23 mouse cellular contexts compared by ENCODE assay signal in genomic region chr10:58226357-58226756, GRCm38 (mm10). TPM values are rescaled to one million over a fixed set of nuclear protein-coding genes. Genes with fewer than 3 reads are reported as not detected.
DNase-seq lines count a peak whose midpoint lies in the region; ATAC-seq and TF ChIP-seq lines count a peak whose summit lies in the region.
"Not testable (repeated sequence)": the region's sequence is repeated elsewhere in the genome, so short reads cannot be mapped to it uniquely, and the experiment has no call there.
"Had no signal": no experiment of that assay in that cellular context is flagged by ENCODE, and none has a peak within 500 bp of the region (broad histone marks: within the 10 kb centered on the region; RNA-seq: fewer than 3 reads in every experiment).

No protein-coding gene starts in this region.

- not testable (repeated sequence) for H3K36me3 ChIP-seq in CH12.LX (replicated peaks in 1 of 2; ENCODE audit: control insufficient read depth in 1 of 2, insufficient read depth in 1 of 2, low read length in 1 of 2); embryonic facial prominence, embryonic 11.5 days (replicated peaks; ENCODE audit: control insufficient read depth, insufficient read depth, low read depth, low read length); heart, postnatal 0 days (replicated peaks; ENCODE audit: control insufficient read depth, insufficient read depth, low read length); limb, embryonic 11.5 days (ENCODE audit: control insufficient read depth, insufficient read depth, low read length)

- not testable (repeated sequence) for H3K4me1 ChIP-seq in CH12.LX (ENCODE audit: control insufficient read depth in 1 of 2, insufficient read depth in 2 of 2); embryonic facial prominence, embryonic 11.5 days (ENCODE audit: control insufficient read depth, insufficient read depth, low read length); heart, postnatal 0 days (ENCODE audit: control insufficient read depth, insufficient read depth); limb, embryonic 11.5 days (ENCODE audit: control insufficient read depth, insufficient read depth, low read length)

- H3K4me3 ChIP-seq in CH12.LX (replicated peaks in 1 of 3; ENCODE audit: low read depth in 2 of 3, low read length in 2 of 3, poor library complexity in 1 of 3); embryonic facial prominence, embryonic 11.5 days (ENCODE audit: low read depth, low read length); heart, postnatal 0 days (ENCODE audit: low read depth, low read length); limb, embryonic 11.5 days (ENCODE audit: low read depth, low read length): not testable (repeated sequence)

- not testable (repeated sequence) for H3K79me2 ChIP-seq in CH12.LX (replicated peaks; ENCODE audit: control insufficient read depth, extremely low read depth, insufficient read depth, poor library complexity, severe bottlenecking)

- not testable (repeated sequence) for TF ChIP-seq RAD21 in CH12.LX (IDR thresholded peaks at IDR 0.05; ENCODE audit: low read depth, low read length)

- dilution Hi-C loops in CH12.LX (cut with MboI; ENCODE audit: extremely low pct_ligation_motif_present, extremely low pct_unique_long_range_greater_than_20kb, low sequenced_read_pairs): not testable (repeated sequence)

- H3K4me2 ChIP-seq in CH12.LX (ENCODE audit: insufficient read depth, low read depth, poor library complexity, severe bottlenecking); embryonic facial prominence, embryonic 11.5 days (ENCODE audit: low read depth, low read length); heart, postnatal 0 days (ENCODE audit: low read depth, low read length); limb, embryonic 11.5 days (ENCODE audit: low read depth, severe bottlenecking): not testable (repeated sequence)

- in situ Hi-C loops in CH12.LX (cut with MboI; ENCODE audit: low pct_ligation_motif_present, low pct_unique_long_range_greater_than_20kb, low sequenced_read_pairs): not testable (repeated sequence)

- TF ChIP-seq POLR2A in CH12.LX (IDR thresholded peaks at IDR 0.05; ENCODE audit: low read depth, low read length): not testable (repeated sequence)

- DNase-seq in CH12.LX (ENCODE audit: extremely low read depth): peak; percentile 21
- DNase-seq in adrenal gland, postnatal 14 days: peak; percentile 15
- DNase-seq in embryonic facial prominence, embryonic 11.5 days (ENCODE audit: low spot score): peak; percentile 13
- DNase-seq in heart, postnatal 0 days (ENCODE audit: low spot score): peak; percentile 21
- DNase-seq in limb, embryonic 11.5 days (ENCODE audit: low spot score): peak; percentile 51
- peak; percentile 37 for DNase-seq in mesoderm, embryonic 11.5 days (ENCODE audit: low read depth, low spot score)
- peak; percentile 45 for DNase-seq in retina, postnatal 1 day
- DNase-seq in yolk sac, embryonic 10.5 days (ENCODE audit: low spot score): peak; percentile 24

- H3K9me3 ChIP-seq in CH12.LX (replicated peaks; ENCODE audit: low read length); embryonic facial prominence, embryonic 11.5 days (replicated peaks; ENCODE audit: control insufficient read depth, low read length); heart, postnatal 0 days (replicated peaks; ENCODE audit: control insufficient read depth, low read length); limb, embryonic 11.5 days (ENCODE audit: control insufficient read depth, low read length): not testable (repeated sequence)

- ATAC-seq in embryonic facial prominence, embryonic 11.5 days (replicated peaks; ENCODE audit: insufficient number of reproducible peaks, low FRiP score, low TSS enrichment, low read depth); heart, postnatal 0 days (ENCODE audit: insufficient read depth, low read depth); limb, embryonic 11.5 days (ENCODE audit: insufficient number of reproducible peaks, low FRiP score, low TSS enrichment, low read depth): not testable (repeated sequence)

- not testable (repeated sequence) for TF ChIP-seq EP300 in CH12.LX (IDR thresholded peaks at IDR 0.05; ENCODE audit: low read length); heart, postnatal 0 days (IDR thresholded peaks at IDR 0.05; ENCODE audit: low read depth)

- H3K27ac ChIP-seq in CH12.LX (ENCODE audit: insufficient read depth, low read depth); embryonic facial prominence, embryonic 11.5 days (replicated peaks; ENCODE audit: low read depth, low read length); heart, postnatal 0 days (ENCODE audit: low read depth); limb, embryonic 11.5 days (replicated peaks; ENCODE audit: low read depth, low read length): not testable (repeated sequence)

- H3K9ac ChIP-seq in CH12.LX (ENCODE audit: insufficient read depth, low read depth); embryonic facial prominence, embryonic 11.5 days (replicated peaks; ENCODE audit: low read length); heart, postnatal 0 days (replicated peaks; ENCODE audit: low read depth, low read length); limb, embryonic 11.5 days (ENCODE audit: low read length): not testable (repeated sequence)

- not testable (repeated sequence) for H3K27me3 ChIP-seq in CH12.LX (replicated peaks); embryonic facial prominence, embryonic 11.5 days (ENCODE audit: control insufficient read depth, insufficient read depth, low read length); heart, postnatal 0 days (ENCODE audit: control insufficient read depth, insufficient read depth, low read length); limb, embryonic 11.5 days (ENCODE audit: control insufficient read depth, insufficient read depth, low read length)

- not testable (repeated sequence) for TF ChIP-seq CTCF in CH12.LX (conservative IDR thresholded peaks at IDR 0.05 in 1 of 2, IDR thresholded peaks at IDR 0.05 in 1 of 2; ENCODE audit: low read depth in 2 of 2, low read length in 2 of 2); heart, postnatal 0 days (IDR thresholded peaks at IDR 0.05; ENCODE audit: low read depth)

- 82% methylated on average over 4 of the region's 4 CpGs for WGBS in embryonic facial prominence, embryonic 11.5 days
- WGBS in heart, postnatal 0 days: 77% methylated on average over 4 of the region's 4 CpGs
- 87% methylated on average over 4 of the region's 4 CpGs for WGBS in limb, embryonic 11.5 days

RNA-seq across cellular contexts. Expression of gene AW822073, which starts 1.6 kb away (rescaled TPM):
- total RNA-seq in CH12.LX (2012; rRNA removed) (not detected in 2 replicates), CH12.LX (2014; rRNA removed) (not detected in 2 replicates)
- not detected in 2 replicates for polyA plus RNA-seq in CH12.LX (2012; ENCODE audit: insufficient read length, low read depth)
- total RNA-seq in adrenal gland, postnatal 14 days (2021): not detected in 2 replicates
- polyA plus RNA-seq in embryonic facial prominence, embryonic 11.5 days (2014; fragmentation: Nextera tagmentation; extraction: Ambion mirVana): not detected in 2 replicates
- not detected in 2 replicates for total RNA-seq in heart, postnatal 0 days (2014; rRNA removed; ENCODE audit: low replicate concordance)
- polyA plus RNA-seq in heart, postnatal 0 days (2015; fragmentation: Nextera tagmentation; extraction: Ambion mirVana): not detected in 2 replicates
- not detected in 2 replicates for polyA plus RNA-seq in limb, embryonic 11.5 days (2014; fragmentation: Nextera tagmentation; extraction: Ambion mirVana)
- total RNA-seq: adrenal gland, adult 18-20 months; gastrocnemius, postnatal 14 days; heart, adult 8-10 months; heart, postnatal 10 days; layer of hippocampus, adult 2 months; left cerebral cortex, postnatal 36 days; megakaryocyte-erythroid progenitor cell, adult 5-6 weeks; neutrophil, adult 5-6 weeks had no signal
- polyA plus RNA-seq: embryonic facial prominence, embryonic 13.5 days; hindbrain, embryonic 14.5 days; intestine, postnatal 0 days; kidney, embryonic 16.5 days; liver, embryonic 14.5 days; small intestine, adult 2 months; stomach, embryonic 15.5 days had no signal

RNA-seq across cellular contexts. Expression of gene Duxf3, which starts 6.1 kb away (rescaled TPM):
- 0.17 TPM in 1 of 2 replicates, not detected in the other for total RNA-seq in CH12.LX (2012; rRNA removed)
- not detected in 2 replicates for total RNA-seq in CH12.LX (2014; rRNA removed)
- not detected in 2 replicates for polyA plus RNA-seq in CH12.LX (2012; ENCODE audit: insufficient read length, low read depth)
- total RNA-seq in adrenal gland, postnatal 14 days (2021): not detected in 2 replicates
- not detected in 2 replicates for polyA plus RNA-seq in embryonic facial prominence, embryonic 11.5 days (2014; fragmentation: Nextera tagmentation; extraction: Ambion mirVana)
- total RNA-seq in heart, postnatal 0 days (2014; rRNA removed; ENCODE audit: low replicate concordance): not detected in 2 replicates
- polyA plus RNA-seq in heart, postnatal 0 days (2015; fragmentation: Nextera tagmentation; extraction: Ambion mirVana): not detected in 2 replicates
- not detected in 2 replicates for polyA plus RNA-seq in limb, embryonic 11.5 days (2014; fragmentation: Nextera tagmentation; extraction: Ambion mirVana)
- total RNA-seq: adrenal gland, adult 18-20 months; gastrocnemius, postnatal 14 days; heart, adult 8-10 months; heart, postnatal 10 days; layer of hippocampus, adult 2 months; left cerebral cortex, postnatal 36 days; megakaryocyte-erythroid progenitor cell, adult 5-6 weeks had no signal
- polyA plus RNA-seq: embryonic facial prominence, embryonic 13.5 days; hindbrain, embryonic 14.5 days; intestine, postnatal 0 days; kidney, embryonic 16.5 days; liver, embryonic 14.5 days; small intestine, adult 2 months; stomach, embryonic 15.5 days had no signal

RNA-seq across cellular contexts. Expression of gene Gm4981, which starts 10.1 kb away (rescaled TPM):
- not detected in 2 replicates for total RNA-seq in CH12.LX (2012; rRNA removed)
- not detected in 2 replicates for total RNA-seq in CH12.LX (2014; rRNA removed)
- not detected in 2 replicates for polyA plus RNA-seq in CH12.LX (2012; ENCODE audit: insufficient read length, low read depth)
- total RNA-seq in adrenal gland, postnatal 14 days (2021): not detected in 2 replicates
- polyA plus RNA-seq in embryonic facial prominence, embryonic 11.5 days (2014; fragmentation: Nextera tagmentation; extraction: Ambion mirVana): not detected in 2 replicates
- total RNA-seq in heart, postnatal 0 days (2014; rRNA removed; ENCODE audit: low replicate concordance): not detected in 2 replicates
- not detected in 2 replicates for polyA plus RNA-seq in heart, postnatal 0 days (2015; fragmentation: Nextera tagmentation; extraction: Ambion mirVana)
- not detected in 2 replicates for polyA plus RNA-seq in limb, embryonic 11.5 days (2014; fragmentation: Nextera tagmentation; extraction: Ambion mirVana)
- total RNA-seq: adrenal gland, adult 18-20 months; gastrocnemius, postnatal 14 days; heart, adult 8-10 months; heart, postnatal 10 days; layer of hippocampus, adult 2 months; left cerebral cortex, postnatal 36 days; megakaryocyte-erythroid progenitor cell, adult 5-6 weeks had no signal
- polyA plus RNA-seq: embryonic facial prominence, embryonic 13.5 days; hindbrain, embryonic 14.5 days; intestine, postnatal 0 days; kidney, embryonic 16.5 days; liver, embryonic 14.5 days; small intestine, adult 2 months; stomach, embryonic 15.5 days had no signal

RNA-seq across cellular contexts. Expression of gene Gcc2, which starts 28.9 kb away (rescaled TPM):
- total RNA-seq in CH12.LX (2012; rRNA removed) (18.4 and 19.5 TPM in 2 replicates), CH12.LX (2014; rRNA removed) (19.3 and 19.6 TPM in 2 replicates)
- 15.4 and 16.3 TPM in 2 replicates for polyA plus RNA-seq in CH12.LX (2012; ENCODE audit: insufficient read length, low read depth)
- 40.5 and 45.2 TPM in 2 replicates for total RNA-seq in adrenal gland, postnatal 14 days (2021)
- 45.9 and 47.2 TPM in 2 replicates for polyA plus RNA-seq in embryonic facial prominence, embryonic 11.5 days (2014; fragmentation: Nextera tagmentation; extraction: Ambion mirVana)
- 11.4 and 16.6 TPM in 2 replicates for total RNA-seq in heart, postnatal 0 days (2014; rRNA removed; ENCODE audit: low replicate concordance)
- 33.9 and 37.3 TPM in 2 replicates for polyA plus RNA-seq in heart, postnatal 0 days (2015; fragmentation: Nextera tagmentation; extraction: Ambion mirVana)
- polyA plus RNA-seq in limb, embryonic 11.5 days (2014; fragmentation: Nextera tagmentation; extraction: Ambion mirVana): 45.6 and 46.6 TPM in 2 replicates
